Mouse (Mus musculus) embryonic facial prominence, embryonic 13.5 days (tissue): ENCODE results near the gene Apoc1. TPM values are rescaled to one million over a fixed set of nuclear protein-coding genes. Genes with fewer than 3 reads are reported as not detected.

Experiments used
- ATAC-seq: fragments of 200-750 bp; cut with Nextera tagmentation; 2 replicates; pipeline ENCODE4 v1.8.0; 2017; ENCODE audit warnings: low read depth; ENCODE audit not compliant: insufficient number of reproducible peaks, insufficient read depth, low FRiP score, low TSS enrichment
- H3K27ac ChIP-seq: fragments of 300-500 bp; sonication (generic); 2 replicates; pipeline ENCODE4 v1.5.1; 2015; ENCODE audit warnings: moderate library complexity, mild to moderate bottlenecking, inconsistent platforms
- H3K27me3 ChIP-seq: fragments of 300-500 bp; sonication (generic); 2 replicates; pipeline ENCODE4 v1.6.1; 2015; ENCODE audit warnings: mild to moderate bottlenecking, inconsistent platforms
- H3K36me3 ChIP-seq: fragments of 300-500 bp; sonication (generic); 2 replicates; pipeline ENCODE4 v1.6.1; 2015; ENCODE audit warnings: mild to moderate bottlenecking, inconsistent platforms
- H3K4me1 ChIP-seq: fragments of 300-500 bp; sonication (generic); 2 replicates; pipeline ENCODE4 v1.6.1; 2015; ENCODE audit warnings: inconsistent platforms
- H3K4me2 ChIP-seq: fragments of 300-500 bp; sonication (generic); 2 replicates; pipeline ENCODE4 v1.6.1; 2015; ENCODE audit warnings: moderate library complexity, mild to moderate bottlenecking, inconsistent platforms
- H3K4me3 ChIP-seq: fragments of 300-500 bp; sonication (generic); 2 replicates; pipeline ENCODE4 v1.5.1; 2015; ENCODE audit warnings: mild to moderate bottlenecking, inconsistent platforms
- H3K9ac ChIP-seq: fragments of 300-500 bp; sonication (generic); 2 replicates; pipeline ENCODE4 v1.6.1; 2015; ENCODE audit warnings: mild to moderate bottlenecking, inconsistent platforms
- H3K9me3 ChIP-seq: fragments of 300-500 bp; sonication (generic); 2 replicates; pipeline ENCODE4 v1.6.1; 2016; ENCODE audit warnings: inconsistent platforms
- WGBS: fragments of 180-500 bp; shearing (Covaris S2); methylation state at CpG from one replicate; pipeline ENCODE4 v1.1.7; 2015; ENCODE audit warnings: mixed read lengths; 5-methylcytosine and 5-hydroxymethylcytosine counted together
- polyA plus RNA-seq: library from polyadenylated mRNA; unstranded; fragments of >200 nt; fragmentation: Nextera tagmentation; extraction: Ambion mirVana; gene quantifications from 2 replicates; pipeline ENCODE4 v1.2.1, GENCODE M21; 2015

The Apoc1 gene
- polyA plus RNA-seq: 10.3 and 17.3 TPM in 2 replicates

DNA sequence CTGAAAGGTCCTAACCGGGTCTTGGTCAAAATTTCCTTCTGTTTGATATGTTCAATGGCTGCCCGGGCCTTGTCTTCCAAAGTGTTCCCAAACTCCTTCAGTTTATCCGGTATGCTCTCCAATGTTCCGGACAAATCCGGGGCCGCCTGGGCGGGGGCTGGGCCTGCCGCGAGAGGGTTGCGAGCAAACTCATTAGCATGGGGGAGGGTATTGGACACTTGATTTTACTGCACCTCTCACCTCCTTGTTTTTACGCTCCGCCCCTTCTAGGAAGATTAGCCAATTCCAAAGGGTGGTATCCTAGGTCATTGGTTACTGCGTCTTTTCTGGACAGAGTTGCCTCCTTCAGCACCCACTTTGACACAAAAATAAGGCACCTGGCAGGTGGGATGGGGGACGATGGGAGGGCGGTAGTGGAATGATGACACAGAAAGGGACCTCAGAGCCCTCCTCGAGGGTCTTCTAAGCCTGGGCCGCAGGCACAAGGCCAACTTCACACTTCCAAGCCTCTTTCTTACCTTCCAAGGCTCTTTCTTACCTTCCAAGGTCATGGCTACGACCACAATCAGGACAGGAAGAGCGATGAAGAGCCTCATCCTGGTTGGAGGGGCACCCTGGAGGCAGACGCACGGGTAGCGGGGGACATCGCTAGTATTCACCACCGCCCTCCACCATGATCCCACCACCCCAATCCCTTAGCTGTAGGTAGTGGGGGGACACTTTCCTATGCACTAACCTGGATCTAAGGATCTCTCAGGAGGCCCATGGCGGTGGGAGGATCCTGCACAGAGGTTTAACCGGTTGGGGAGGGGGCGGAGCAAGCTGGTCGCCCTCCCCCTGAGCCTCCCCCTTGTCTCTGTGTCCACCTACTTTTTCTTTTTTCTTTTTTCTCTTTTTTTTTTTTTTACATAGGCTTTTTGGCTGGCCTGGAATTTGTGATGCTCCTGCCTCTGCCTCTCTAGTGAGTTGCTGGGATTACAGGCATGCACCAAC lies at the start of gene Apoc1:
Gene Apoc1 (minus strand): TSS at position 788 of the 993 bp plus-strand sequence.
- no peak within 1 kb of the TSS for H3K4me2 ChIP-seq
- H3K9ac ChIP-seq: peak within 1 kb of the TSS; percentile 12; the same call in 1 of the 2 replicates
- peaks cover 6% of the 10 kb centered on the region for H3K4me1 ChIP-seq
- H3K4me3 ChIP-seq: no peak within 1 kb of the TSS
- peaks cover 13% of the 10 kb centered on the region for H3K36me3 ChIP-seq
- H3K27me3 ChIP-seq: no peaks in the 10 kb centered on the region
- no peak within 1 kb of the TSS for H3K27ac ChIP-seq
- no peak for ATAC-seq
- peaks cover 7% of the 10 kb centered on the region; the same call in 1 of the 2 replicates for H3K9me3 ChIP-seq
- 47% methylated on average over 28 of the region's 28 CpGs for WGBS

DNA sequence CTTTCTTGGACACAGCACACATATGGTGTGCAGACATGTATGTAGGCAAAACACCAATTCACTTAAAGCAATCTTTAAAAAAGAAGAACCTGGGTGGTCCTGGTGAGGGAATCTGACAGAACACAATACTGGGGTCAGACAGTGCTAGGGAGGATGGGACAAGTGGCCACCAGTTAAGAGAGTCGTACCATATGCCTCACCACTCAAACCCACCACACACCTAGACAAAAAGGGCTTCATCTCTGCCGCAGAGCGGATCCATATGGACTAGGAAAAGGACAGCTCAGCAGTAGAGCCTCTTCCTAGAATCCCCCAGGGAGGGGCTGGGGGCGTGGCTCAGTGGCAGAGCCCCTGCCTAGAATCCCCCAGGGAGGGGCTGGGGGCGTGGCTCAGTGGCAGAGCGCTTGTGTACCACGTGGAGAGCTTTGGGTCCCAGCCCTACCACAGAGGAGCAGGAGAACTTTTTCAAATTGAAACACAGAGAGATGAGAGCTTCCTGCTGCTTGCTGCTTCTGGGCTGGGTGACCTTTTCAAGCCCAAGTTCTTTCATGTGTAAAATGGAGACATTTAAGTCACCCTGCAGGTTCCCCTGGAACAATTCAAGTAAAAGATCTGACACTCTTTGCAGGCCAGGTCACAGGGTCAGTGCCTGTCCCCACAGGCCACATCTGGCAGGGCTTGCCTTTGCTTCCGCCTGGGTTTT lies 49.0 kb upstream of the Apoc1 start:
- Histone ChIP-seq H3K4me1 (peaks cover 26% of the 10 kb centered on the region), H3K9ac (no peak overlapping the region), H3K27me3 (no peaks in the 10 kb centered on the region), H3K36me3 (peaks cover 74% of the 10 kb centered on the region), H3K9me3 (no peaks in the 10 kb centered on the region), H3K27ac (peak overlapping the region; percentile 65), H3K4me2 (peak overlapping the region; percentile 16; the same call in 1 of the 2 replicates), H3K4me3 (no peak overlapping the region)
- ATAC-seq: no peak
- WGBS: 10% methylated on average over 8 of the region's 8 CpGs

DNA sequence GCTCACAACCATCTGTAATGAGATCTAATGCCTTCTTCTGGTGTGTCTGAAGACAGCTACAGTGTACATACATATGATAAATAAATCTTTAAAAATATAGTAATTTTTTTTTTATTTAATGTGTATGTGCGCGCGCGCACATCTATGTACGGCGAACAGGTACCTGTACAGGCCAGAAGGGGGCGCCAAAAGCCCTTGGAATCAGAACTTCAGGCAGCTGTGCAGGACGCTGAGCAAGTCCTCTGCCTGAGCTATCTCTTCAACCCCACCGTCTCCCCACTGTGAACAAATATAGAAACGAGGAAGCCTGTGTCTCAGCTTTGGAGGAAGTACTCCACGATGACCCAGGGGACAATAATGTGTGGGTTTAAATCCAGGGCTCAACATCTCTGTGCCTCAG lies 47.8 kb upstream of the Apoc1 start:
- H3K4me2 ChIP-seq: no peak overlapping the region
- no peak overlapping the region for H3K27ac ChIP-seq
- H3K27me3 ChIP-seq: no peaks in the 10 kb centered on the region
- H3K36me3 ChIP-seq: peaks cover 83% of the 10 kb centered on the region
- 91% methylated on average over 11 of the region's 11 CpGs for WGBS
- no peak overlapping the region for H3K9ac ChIP-seq
- no peaks in the 10 kb centered on the region for H3K9me3 ChIP-seq
- H3K4me1 ChIP-seq: peaks cover 22% of the 10 kb centered on the region
- H3K4me3 ChIP-seq: no peak overlapping the region
- ATAC-seq: no peak

DNA sequence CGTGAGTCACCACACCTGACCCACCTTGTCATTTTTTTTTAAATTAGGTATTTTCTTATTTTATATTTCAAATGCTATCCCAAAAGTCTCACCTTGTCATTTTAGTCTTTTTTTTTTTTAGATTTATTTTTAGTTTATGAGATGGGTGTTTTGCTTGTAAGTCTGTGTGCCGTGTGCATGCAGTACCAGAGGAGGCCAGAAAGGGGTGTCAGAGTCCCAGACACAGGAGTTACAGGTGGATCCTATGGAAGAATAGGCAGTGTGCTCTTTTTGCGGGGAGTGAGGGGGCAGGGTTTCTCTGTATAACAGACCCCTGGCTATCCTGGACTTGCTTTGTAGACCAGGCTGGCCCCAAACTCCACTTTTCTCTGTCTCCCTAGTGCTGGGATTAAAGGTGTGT lies 46.3 kb upstream of the Apoc1 start:
- Histone ChIP-seq H3K27me3 (no peaks in the 10 kb centered on the region), H3K9me3 (no peaks in the 10 kb centered on the region), H3K4me1 (peaks cover 13% of the 10 kb centered on the region), H3K4me2 (no peak overlapping the region), H3K27ac (no peak overlapping the region), H3K36me3 (peaks cover 85% of the 10 kb centered on the region), H3K4me3 (no peak overlapping the region), H3K9ac (no peak overlapping the region)
- 90% methylated on average over 3 of the region's 3 CpGs for WGBS
- no peak for ATAC-seq

DNA sequence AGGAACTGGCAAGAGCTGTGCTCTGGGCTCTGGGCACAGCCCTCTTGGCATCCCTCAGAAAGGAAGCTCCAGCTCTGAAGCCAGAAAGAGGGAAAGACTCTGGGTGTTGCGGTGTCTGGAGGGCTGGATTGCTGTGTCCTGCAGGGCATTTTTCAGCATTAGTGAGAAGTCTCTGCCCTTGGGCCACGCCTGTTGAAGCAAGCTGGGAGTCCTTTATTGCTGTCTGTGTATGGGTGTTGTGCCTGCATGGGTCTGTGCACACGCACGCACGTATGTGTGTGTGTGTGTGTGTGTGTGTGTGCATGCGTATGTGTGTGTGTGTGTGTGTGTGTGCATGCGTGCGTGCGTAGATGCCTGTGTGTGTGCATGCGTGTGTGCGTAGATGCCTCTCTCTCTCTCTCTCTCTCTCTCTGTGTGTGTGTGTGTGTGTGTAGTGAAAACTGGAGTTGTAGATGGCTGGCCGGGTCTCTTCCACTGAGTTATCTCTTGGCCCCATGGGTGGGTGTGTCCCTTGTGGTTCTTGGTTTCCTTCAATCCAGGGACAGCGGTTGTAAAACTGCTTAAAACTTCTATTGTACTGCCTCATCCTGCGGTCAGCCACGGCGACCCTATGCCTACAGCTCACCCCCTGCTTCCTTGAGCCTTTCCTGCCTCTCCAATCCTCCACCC lies 44.1 kb upstream of the Apoc1 start:
- Histone ChIP-seq H3K27ac (no peak overlapping the region), H3K9me3 (no peaks in the 10 kb centered on the region), H3K4me1 (peaks cover 6% of the 10 kb centered on the region), H3K36me3 (peaks cover 89% of the 10 kb centered on the region), H3K4me3 (no peak overlapping the region), H3K27me3 (no peaks in the 10 kb centered on the region), H3K4me2 (no peak overlapping the region), H3K9ac (no peak overlapping the region)
- 89% methylated on average over 16 of the region's 16 CpGs for WGBS
- no peak for ATAC-seq

DNA sequence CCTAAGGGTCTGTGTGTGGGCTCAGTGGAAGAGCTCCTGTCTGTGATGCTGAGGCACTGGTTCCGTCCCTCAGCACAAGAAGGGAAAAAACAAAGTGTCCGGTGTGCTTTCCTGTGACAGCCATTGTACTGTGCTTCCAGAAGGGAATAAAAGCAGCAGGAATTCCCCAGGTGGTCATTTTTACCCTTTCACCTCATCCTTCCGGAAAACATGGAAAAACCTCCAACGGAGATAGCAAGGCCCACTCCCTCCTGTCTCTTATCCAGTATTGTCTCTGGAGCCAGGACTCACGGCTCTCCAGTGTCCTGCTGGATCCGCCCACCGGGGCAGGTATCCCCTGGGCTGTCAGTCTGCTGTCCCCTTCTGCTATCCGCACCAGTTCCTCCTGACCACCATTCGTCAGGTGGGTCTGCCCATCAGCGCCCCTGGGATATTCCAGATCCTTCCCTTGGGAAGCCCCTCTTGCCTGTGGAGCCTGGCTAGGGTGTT lies 41.8 kb upstream of the Apoc1 start:
- 87% methylated on average over 10 of the region's 10 CpGs for WGBS
- no peaks in the 10 kb centered on the region for H3K27me3 ChIP-seq
- H3K4me2 ChIP-seq: no peak overlapping the region
- H3K4me1 ChIP-seq: no peaks in the 10 kb centered on the region
- peaks cover 92% of the 10 kb centered on the region for H3K36me3 ChIP-seq
- no peaks in the 10 kb centered on the region for H3K9me3 ChIP-seq
- H3K9ac ChIP-seq: no peak overlapping the region
- no peak overlapping the region for H3K27ac ChIP-seq
- H3K4me3 ChIP-seq: no peak overlapping the region
- no peak for ATAC-seq

DNA sequence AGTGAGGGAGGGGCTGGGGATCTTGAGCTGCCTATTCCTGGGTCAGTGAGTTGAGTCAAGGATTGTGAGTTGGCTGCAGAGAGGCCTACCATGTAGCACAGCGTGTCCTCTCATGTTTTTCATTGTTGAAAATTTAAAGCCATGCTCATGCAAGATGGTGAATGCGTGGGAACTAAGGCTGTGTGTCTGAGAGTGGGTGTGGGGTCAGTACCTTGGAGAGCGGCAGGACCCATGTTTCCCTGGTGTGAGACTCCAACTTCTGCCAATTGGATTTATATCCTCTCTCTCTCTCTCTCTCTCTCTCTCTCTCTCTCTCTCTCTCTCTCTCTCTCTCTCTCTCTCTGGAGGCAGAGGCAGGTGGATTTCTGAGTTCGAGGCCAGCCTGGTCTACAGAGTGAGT lies 34.1 kb upstream of the Apoc1 start:
- no peak for ATAC-seq
- Histone ChIP-seq H3K4me2 (no peak overlapping the region), H3K4me3 (no peak overlapping the region), H3K36me3 (peaks cover 98% of the 10 kb centered on the region), H3K4me1 (no peaks in the 10 kb centered on the region), H3K9ac (no peak overlapping the region), H3K27me3 (no peaks in the 10 kb centered on the region), H3K27ac (no peak overlapping the region), H3K9me3 (peaks cover 3% of the 10 kb centered on the region; the same call in 1 of the 2 replicates)
- WGBS: 94% methylated on average over 4 of the region's 4 CpGs

DNA sequence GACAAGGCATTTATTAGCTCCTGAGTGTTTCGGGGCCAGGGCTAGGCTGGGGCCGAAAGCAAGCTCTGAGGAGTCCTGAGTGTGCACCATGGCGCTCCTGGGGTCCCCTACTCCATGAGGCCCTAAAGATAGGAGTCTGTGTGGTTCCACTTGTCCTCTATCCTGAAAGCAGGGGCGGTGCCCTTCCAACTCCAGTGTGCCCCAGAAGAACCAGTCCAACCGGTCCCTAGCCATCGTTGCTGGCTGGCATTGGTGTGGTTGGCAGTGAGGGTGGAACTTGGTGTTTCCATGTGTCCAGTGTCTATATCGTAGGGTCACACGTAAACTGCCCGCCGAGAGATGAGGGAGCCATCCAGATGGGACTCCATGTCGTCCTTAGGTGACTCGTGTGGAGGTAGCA lies 31.7 kb upstream of the Apoc1 start:
- Histone ChIP-seq H3K4me1 (no peaks in the 10 kb centered on the region), H3K27ac (no peak overlapping the region), H3K4me3 (no peak overlapping the region), H3K27me3 (no peaks in the 10 kb centered on the region), H3K9ac (no peak overlapping the region), H3K4me2 (no peak overlapping the region), H3K9me3 (peaks cover 15% of the 10 kb centered on the region), H3K36me3 (peaks cover 97% of the 10 kb centered on the region)
- 92% methylated on average over 12 of the region's 12 CpGs for WGBS
- ATAC-seq: no peak

DNA sequence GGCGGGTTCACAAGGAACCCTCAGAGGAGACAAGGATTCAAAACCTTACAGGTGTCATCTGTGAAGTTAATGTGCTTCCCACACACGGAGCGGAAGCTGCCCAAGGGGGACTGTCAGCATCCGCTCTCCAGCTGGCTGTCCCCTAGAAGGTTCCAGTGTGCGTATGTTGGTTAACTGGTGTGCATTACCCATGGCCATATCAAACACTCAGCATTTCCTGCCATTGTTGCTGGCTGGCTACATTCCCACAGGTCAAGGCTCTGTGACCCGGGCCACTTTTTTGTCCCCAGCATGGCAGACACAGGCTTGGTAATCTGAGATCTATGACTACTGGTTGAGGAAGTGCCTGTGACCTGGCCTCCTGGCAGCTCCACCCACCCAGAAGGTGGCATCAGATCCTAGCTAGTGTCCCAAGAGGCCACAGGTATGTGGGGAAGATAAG lies 30.3 kb upstream of the Apoc1 start:
- Histone ChIP-seq H3K27ac (no peak overlapping the region), H3K4me3 (no peak overlapping the region), H3K4me2 (no peak overlapping the region), H3K36me3 (peaks cover 90% of the 10 kb centered on the region), H3K9ac (no peak overlapping the region), H3K9me3 (peaks cover 15% of the 10 kb centered on the region), H3K27me3 (no peaks in the 10 kb centered on the region), H3K4me1 (no peaks in the 10 kb centered on the region)
- ATAC-seq: no peak
- WGBS: 89% methylated on average over 6 of the region's 6 CpGs

DNA sequence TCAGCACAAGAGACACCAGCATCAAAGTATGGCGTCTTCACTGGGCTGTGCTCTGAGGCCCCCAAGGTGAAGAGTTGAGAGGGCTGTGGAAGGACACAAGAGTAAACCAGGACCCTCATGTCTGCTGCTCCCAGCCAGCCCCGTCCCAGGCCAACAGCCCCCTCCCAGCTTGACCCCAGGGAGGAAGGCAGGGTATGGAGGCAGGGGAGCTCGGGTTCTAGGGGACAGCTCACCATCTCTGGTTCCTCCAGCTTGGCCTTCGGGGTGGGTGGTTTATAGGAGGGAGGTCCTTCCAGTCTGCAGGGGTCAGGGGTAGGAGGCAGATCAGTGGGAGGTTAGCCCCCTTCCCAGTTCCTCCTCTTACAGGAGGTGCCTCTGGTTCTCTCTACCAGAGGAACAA lies 26.7 kb upstream of the Apoc1 start:
- 90% methylated on average over 4 of the region's 4 CpGs for WGBS
- Histone ChIP-seq H3K36me3 (peaks cover 61% of the 10 kb centered on the region), H3K9me3 (peaks cover 15% of the 10 kb centered on the region), H3K4me1 (peaks cover 11% of the 10 kb centered on the region), H3K27me3 (no peaks in the 10 kb centered on the region), H3K27ac (no peak overlapping the region), H3K9ac (no peak overlapping the region), H3K4me3 (no peak overlapping the region), H3K4me2 (no peak overlapping the region)
- no peak for ATAC-seq

DNA sequence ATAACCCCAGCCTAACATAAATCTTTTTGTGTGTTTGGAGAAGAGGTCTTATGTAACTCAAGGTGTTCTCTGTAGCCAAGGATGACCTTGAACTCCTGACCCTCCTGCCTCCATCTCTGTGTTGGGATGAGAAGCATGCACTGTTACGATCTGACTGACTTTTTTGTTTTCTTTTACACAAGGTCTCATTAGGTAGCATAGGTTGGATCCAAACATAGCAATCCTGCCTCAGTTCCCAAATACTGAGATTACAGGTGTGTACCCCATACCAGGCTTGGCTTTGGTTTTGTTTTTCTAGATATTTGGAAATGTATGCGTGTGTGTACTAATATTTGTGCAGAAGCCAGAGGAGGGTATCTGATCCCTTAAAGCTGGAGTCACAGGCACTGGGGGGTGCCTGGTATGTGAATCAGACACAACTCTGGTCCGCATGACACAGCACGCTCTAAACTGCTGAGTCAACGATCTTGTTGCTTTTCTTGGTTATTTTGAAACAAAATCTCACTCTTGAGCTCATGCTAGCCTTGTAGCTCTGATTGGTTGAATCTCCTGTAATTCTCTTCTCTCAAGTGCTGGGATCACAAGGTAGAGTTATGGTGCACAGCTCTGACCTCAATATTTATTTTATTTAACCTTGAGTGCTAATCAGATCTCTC lies 26.0 kb upstream of the Apoc1 start:
- H3K27ac ChIP-seq: no peak overlapping the region
- H3K27me3 ChIP-seq: no peaks in the 10 kb centered on the region
- no peak overlapping the region for H3K9ac ChIP-seq
- 89% methylated on average over 5 of the region's 5 CpGs for WGBS
- H3K4me1 ChIP-seq: peaks cover 19% of the 10 kb centered on the region
- peaks cover 61% of the 10 kb centered on the region for H3K36me3 ChIP-seq
- no peak for ATAC-seq
- H3K4me2 ChIP-seq: no peak overlapping the region
- no peak overlapping the region for H3K4me3 ChIP-seq
- H3K9me3 ChIP-seq: peaks cover 15% of the 10 kb centered on the region
